Mouse (Mus musculus) right cerebral cortex, adult 18-20 months (tissue): ENCODE measurements around the gene Art4.

Experiments used
- DNase-seq: peaks from one replicate; pipeline ENCODE4 v3.0.0; 2022; ENCODE audit warnings: mixed read lengths

The Art4 gene

DNA sequence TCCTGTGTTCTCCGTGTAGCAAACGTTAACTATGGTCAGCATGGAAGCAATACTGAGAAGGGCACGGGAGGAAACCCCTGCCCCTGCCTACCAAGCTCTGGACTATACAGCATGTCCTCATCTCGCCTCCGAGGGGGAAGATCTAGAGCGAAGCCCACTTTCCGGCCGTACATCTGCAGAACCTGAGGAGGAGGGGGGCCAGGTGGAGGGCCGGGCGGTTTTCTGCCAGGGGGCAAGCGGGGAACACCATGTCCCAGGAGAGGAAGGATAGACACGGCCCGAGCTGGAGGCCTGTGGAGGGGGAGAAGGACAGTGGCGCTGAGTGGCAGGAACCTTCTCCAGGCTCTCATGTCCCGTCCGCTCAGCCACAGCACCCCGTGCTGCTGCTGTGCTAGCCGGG is 36.4 kb downstream of the Art4 start:
- no peak for DNase-seq

DNA sequence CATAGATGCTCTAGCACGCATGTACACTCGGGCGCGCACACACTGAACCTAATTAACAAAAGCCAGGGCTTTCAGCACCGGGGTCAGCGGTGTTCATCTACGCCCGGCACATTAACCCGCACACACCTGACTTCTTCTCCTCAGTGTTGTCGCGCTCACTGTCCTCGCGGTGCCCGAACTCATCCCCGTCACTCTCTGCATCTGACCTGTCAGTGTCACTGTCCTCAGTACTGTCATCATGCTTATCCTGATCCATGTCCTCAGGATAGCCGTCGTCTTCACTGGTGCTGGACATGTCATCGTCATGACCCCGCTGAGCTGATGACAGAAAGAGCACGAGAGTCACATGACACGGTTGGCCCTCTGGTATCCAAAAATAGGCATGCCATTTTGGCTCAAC is 37.2 kb downstream of the Art4 start:
- no peak for DNase-seq

DNA sequence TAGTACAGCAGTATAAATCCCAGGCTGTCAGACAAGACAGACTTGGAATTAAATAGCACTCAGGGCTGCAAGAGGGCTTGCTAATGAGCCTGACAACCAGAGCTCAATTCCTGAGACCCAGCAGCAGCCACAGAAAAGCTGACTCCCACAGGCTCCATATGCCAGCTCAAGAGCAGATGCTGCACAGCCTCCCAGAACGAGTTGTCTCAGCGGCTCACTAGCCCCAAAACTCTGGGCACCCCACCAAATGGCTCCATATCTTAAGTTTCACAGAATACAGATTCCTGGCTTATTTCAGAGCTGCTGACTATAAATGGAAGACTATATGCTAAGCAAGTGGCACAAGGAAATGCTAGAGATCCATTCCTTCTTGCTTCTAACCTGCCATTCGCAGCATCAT is 40.0 kb downstream of the Art4 start:
- peak; percentile 92 for DNase-seq

DNA sequence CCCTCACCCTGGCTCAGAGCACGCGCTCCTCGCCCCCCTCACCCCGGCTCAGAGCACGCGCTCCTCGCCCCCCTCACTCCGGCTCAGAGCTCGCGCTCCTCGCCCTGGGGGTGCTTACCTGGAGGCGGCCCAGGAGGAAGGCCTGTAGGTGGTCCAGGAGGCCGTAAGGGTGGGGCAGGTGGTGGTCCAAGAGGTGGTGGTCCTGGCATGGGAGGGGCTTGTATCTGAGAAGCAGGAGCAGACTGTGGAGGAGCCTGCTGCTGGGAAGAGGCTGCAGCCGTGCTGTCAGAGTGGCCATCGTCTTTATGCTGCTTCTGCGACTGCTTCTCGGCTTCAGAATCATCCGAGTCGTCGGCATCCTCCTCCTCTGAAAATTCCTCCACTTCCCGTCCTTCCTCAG is 40.7 kb downstream of the Art4 start:
- DNase-seq = no peak

DNA sequence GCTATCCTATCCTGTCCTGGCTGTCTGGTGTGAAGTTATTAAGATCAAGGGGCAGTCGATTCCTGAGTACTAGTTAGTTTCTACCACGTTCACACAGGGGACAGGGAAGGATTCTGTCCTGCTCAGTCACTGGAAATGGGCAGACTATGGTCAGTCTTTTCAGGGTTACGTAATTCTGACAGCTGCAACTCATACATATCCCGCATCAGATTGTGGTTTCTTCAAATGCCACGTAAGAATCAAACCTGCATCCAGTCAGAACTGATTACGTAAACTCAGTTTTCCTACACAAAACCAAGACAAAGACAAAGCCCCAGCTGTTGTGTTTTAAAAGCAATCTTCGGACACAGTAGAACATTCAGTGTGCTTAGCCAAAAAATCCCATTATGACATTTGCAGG is 42.2 kb downstream of the Art4 start:
- DNase-seq = no peak

DNA sequence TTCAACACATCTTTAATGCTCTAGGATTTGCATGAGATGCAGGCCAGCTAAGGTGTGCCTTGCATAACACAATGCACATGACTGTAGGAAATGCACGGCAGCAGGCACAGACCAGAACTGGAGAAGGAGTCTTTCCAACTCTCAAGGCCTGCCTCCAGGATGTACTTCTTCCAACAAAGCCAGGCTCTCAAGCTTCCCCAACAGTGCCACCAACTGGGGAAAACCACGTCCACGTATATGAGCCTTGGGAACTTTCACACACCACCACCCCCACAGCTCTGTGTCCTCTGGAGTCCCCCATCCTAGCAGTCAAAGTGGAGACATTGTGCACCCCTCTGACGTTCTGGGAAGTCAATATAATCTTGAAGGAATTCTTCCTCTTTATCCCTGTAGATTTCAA is 44.4 kb downstream of the Art4 start:
- peak; percentile 48 for DNase-seq

DNA sequence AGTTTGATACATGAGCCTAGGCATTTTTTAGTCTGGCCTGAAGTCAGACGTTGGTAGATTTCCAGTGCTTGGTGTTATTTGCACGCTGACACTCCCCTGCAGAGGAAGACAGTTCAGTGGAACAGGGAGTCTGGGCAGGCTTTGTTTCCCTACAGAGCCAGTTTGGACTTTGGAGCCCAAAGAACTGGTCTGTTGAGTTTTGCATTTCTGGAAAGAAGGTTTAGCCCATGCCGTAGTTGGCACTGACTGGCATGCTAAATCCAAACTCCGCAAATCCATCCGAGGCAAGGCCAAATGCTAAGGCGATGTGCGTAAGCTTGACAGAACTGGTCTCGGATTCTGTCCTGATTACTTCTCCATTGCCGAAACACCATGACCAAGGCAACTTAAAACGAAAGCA is 46.3 kb downstream of the Art4 start:
- DNase-seq = no peak

DNA sequence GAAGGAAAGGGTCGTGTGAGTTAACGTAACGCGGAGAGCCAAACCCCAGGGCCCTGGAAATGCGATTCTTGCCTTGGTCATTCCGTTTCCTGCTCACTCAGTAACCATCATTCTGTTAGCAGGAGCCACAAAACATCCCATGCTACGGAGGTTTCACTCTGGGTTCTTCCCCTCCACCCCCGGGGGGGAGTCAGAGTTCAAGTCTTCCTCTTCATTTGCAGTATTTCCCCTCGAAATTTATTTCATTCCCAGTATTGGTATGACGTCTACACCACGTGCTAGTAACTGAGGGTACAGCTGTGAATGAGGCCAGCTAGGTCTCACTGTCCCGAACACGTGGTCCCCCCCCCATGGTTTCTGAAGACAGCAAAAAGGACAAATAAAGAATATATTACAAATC is 47.9 kb downstream of the Art4 start:
- DNase-seq = no peak

DNA sequence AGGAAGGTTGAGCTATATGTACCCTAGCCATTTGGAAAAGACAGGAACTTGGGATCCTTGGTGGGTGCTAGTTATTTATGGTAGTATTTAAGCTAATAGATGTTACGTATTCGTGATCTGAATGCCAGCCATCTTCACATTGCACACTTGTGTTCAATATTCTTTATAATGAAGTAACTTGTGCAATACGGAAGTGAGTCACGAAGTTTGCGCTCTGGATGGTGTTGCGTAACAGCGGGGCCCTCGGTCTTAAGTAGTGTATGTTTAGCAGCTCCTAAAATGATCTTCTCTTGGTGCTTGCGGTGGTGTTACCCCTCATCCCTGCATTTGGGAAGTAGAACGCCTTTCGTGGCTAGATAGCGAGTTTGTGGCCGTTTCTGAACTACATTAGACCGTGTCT is 48.5 kb downstream of the Art4 start:
- peak; percentile 52 for DNase-seq

DNA sequence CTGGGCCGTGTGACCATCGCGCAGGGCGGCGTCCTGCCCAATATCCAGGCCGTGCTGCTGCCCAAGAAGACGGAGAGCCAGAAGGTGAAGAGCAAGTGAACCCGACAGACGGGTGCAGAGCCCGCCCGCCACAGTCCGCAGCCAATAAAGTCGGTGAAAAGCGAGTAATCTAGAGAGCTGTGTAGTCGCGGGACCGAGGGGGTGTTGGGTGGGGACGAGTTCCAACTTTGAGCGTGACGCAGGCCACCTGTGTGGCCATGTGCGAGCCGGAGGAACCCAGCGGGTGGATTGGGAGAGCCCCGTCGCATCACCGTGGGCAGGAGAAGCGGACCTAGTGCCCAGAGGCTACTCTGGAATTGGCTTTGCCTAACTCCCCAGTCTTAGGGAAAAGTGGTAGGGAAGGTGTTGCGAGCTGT is 48.9 kb downstream of the Art4 start:
- DNase-seq = peak; percentile 57

DNA sequence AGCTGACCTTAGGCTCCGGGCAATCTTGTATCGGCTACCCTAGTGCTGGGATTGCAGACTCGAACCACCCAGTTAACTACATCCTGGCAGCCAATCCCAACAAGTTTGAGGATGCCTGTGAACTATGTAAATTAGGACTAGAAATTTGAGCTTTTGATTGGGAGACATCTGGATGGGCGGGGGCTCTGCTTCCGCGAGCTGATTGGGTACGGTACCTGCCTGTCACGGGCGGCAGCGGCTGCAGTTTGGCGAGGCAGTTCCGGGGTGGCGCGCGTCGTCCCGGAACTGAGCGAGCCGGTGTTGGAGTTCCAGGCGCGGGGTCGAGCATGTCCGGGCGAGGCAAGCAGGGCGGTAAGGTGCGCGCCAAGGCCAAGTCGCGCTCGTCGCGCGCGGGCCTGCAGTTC is 49.5 kb downstream of the Art4 start, which contains the start of gene H2afj:
TSS of gene H2afj (plus strand) at position 231 of the 404 bp plus-strand sequence.
- peak; percentile 97 for DNase-seq

DNA sequence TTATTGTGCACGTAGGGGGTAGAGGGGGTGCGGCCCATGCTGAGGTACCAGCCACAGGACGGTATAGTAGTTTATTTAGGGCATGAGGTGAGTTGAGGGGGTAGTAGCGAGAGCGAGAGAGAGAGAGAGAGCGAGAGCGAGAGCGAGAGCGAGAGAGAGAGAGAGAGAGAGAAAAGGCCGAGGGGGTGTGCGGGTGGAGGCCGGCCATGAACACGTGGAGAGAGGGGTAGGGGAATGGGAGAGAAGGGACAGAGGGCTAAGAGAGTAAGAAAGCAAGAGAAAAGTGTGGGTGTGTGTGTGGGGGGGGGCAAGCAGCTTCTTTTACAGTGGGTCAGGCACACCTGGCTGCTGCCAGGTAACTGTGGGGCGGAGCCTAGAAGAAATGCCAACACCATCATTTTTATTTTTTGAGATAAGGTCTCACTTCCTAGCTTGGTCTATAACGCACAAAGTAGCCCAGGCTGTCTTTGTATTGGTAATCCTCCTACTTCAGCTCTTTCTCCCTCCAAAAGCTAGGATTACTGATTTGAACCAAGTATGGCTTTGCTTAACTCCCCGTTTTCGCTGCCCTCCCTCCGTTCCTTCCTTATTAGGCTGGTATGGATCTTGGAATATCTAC is 50.0 kb downstream of the Art4 start:
- no peak for DNase-seq

DNA sequence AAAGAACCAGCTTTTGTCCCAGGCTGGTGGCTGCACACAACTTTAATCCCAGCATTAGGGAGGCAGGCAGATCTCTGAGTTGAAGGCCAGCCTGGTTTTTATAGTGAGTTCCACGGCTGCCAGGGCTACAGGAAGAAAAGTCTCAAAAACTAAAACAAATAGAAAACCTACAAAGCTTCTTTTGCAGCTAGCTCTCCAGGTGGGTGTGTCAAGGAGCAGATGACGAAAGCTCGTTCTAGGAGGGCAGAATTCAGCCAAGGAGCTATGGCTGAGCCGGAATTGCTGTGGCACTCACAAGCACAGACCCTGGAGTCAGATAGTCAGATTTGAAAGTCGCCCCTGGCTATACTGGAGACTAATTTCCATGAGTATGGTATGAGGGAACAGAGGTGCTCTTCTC is 50.7 kb downstream of the Art4 start:
- no peak for DNase-seq

DNA sequence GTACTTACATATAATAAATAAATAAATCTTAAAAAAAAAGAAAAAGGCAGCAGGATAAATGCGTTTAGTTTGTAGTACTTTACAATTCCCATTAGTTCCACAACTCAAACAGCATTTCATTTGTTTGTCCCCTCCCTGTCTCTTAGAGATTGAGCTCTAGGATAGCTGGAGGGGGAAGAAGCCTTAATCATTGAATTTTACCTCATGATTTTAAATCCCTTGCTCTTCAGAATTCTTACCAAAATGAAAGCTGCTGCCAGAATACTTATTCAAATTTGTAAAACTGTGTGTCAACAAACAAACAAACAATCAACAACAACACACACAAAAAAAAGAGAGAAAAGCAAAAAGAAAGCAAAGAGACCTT is 52.1 kb downstream of the Art4 start:
- DNase-seq = no peak

DNA sequence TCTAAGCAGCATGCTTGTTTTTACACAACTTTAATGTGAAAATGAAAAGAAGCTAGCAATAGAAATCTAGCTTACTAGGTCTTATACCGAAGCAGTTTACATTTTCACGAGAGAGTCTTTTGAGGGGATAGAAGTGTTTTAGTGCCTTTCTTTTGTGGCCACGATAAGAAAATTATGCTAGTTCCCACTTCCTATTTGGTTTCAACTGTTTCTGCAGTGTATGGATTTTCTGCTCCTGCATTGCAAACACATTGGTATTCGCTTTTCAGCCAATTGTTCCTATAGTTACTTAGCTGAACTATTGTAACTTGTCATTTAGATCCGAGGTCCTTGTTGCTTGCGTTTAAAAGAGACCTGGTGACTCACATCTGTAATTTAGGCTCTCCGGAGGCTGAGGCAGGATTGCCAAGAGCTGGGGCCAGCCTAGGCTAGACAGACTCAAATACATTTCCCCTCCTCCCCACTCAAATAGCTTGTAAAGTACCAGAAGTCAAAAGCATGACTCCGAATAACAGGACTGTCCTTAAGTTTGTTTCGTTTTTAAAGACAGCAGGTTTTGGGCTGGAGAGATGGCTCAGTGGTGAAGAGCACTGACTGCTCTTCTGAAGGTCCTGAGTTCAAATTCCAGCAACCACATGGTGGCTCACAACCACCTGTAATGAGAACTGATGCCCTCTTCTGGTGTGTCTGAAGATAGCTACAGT is 52.7 kb downstream of the Art4 start:
- no peak for DNase-seq

DNA sequence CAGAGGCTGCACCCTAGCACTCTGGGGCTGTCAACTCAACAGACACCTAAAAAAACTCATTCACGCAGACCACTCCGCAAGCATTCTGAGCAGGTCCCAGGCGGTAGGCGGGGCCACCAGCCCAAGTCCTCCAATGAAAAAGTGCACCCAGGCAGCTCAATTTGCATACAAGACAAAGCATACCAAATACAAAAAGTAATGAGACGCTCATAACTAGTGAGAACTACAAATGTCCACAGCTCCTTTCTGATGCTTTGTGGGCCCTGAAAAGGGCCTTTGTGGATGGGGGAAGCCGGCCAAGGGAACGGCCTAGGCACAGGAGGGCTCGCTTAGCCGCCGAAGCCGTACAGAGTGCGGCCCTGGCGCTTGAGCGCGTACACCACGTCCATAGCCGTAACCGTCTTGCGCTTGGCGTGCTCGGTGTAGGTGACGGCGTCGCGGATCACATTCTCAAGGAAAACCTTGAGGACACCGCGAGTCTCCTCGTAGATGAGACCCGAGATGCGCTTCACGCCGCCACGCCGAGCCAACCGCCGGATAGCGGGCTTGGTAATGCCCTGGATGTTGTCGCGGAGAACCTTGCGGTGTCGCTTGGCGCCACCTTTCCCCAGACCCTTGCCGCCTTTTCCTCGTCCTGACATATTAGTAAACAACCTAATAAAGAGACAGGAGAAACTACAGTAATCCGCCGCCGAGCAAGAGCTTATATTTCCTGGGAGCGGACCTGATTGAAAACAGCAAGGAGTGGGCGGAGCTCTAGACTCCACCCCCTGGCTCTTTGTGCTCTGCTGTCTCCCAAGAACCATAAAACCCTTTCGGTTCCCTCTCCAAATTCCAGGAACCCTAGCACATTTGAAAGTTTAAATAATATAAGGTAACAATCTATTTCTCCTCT is 53.5 kb downstream of the Art4 start, which contains the start of gene Hist4h4:
TSS of gene Hist4h4 (minus strand) at position 677 of the 895 bp plus-strand sequence.
- peak; percentile 94 for DNase-seq

DNA sequence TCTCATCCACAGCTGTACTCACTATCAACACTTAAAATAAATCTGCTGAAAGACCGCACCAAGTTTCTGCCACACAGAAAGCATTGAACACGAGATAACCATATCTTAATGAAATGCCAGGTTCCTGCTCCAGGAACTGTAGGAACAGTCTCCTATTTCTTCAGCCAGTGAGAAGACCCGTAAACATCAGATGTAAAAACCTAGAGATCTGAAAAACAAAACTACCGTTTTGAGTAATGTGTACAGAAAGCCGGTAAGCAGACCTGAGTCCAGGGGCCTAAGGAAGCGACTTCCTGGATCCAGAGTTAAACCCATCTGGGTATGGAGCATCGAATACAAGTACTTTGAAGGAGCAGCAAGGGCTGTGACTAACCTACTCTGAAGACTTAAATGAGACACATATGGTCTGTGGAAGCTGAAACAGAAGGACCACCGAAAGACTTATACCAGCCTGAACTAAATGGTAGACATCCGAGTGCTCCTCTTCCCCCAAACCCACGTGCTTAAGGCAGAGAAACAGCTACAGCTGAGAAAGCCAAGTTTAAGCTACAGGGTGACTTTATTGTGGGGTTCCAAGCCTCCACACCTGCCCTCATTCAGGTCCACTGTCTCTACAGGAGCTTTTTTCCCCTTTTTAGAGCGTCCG is 54.3 kb downstream of the Art4 start:
- no peak for DNase-seq

DNA sequence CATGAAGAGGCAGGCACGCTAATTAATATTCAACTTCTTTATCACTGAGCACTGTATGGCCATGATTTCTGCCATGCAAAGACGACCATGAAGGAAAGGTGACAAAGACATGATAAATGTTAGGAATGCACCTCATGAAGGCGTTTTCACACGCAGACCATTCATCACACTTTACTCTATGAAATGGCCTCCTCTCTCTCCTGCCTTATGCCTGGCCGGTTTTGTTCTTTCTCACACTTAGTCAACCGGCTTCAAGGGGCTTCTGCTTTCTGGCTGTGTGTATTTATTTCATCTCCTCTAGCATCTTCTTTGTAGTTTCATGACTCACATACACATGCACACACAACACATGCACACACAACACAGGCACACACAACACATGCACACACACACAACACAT is 56.3 kb downstream of the Art4 start:
- no peak for DNase-seq

DNA sequence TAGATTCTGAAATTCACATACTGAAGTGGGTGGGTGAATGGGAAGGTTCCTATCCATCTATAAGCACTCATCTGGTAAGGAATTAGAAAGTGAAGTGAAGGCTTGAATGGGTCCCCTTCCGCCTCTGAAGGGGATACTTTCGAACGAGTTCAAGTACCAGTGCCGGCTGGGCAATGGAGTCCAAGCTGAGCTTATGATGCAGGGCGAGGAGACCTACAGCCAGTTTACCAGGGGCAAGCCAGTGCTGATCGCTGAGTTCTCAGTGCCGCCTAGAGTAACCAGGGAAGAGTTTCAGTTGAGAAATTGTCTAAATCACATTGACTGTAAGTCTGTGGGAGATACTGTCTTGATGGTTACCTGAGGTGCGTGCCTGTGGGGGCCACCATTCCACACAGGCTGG is 56.8 kb downstream of the Art4 start:
- DNase-seq = no peak
